Mouse (Mus musculus): ENCODE measurements around the gene Polr2c.

- TF ChIP-seq CTCF (IDR thresholded peaks at IDR 0.05), result no peak
- TF ChIP-seq EP300 (IDR thresholded peaks at IDR 0.05), result no peak
Observed at GRCm38 (mm10) chr8:94872156-94872555, 14.9 kb downstream of the Polr2c start.
